Mouse (Mus musculus): ENCODE data around the gene Dlg4.

Gene Dlg4

DNA sequence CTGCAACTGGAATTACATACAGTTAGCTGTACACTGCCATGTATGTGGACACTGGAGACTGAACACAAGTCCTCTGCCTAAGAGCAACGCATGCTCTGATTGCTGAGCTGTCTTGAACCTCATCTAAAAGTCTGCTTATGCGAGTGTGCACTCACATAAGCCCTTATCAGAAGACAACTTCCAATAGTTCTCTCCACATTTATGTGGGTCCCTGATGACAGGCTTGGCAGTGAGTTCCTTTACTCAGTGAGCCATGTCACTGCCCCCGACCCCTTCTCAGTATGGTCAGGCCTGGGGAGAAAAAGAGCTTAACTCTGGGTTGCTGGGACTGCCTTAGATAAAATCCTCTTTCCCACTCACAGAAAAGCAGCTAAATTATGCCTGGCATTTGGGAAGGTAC is at the start of gene Dlg4:
Gene Dlg4 (plus strand): TSS at position 274 of the 400 bp plus-strand sequence.
- no peak for DNase-seq

DNA sequence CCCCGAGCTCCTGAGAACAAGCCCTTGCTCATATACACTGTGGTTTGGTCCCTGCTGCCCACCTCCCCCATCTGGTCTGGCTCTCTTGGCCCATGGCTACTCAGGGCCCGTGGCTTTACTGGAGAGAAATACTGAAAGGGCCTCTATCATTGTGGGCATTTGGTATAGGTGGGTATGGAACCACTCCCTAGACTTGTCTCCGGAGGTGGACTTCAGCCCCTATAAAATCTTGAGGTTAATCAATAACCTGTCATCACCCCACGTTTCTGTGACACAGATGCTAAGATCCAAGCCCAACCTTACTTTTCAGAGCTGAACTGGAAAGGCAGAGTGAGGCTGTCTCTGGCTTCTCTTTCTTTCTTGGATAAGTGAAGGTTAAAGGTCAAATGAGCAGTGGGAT is 47.9 kb upstream of the Dlg4 start:
- no peak for DNase-seq

DNA sequence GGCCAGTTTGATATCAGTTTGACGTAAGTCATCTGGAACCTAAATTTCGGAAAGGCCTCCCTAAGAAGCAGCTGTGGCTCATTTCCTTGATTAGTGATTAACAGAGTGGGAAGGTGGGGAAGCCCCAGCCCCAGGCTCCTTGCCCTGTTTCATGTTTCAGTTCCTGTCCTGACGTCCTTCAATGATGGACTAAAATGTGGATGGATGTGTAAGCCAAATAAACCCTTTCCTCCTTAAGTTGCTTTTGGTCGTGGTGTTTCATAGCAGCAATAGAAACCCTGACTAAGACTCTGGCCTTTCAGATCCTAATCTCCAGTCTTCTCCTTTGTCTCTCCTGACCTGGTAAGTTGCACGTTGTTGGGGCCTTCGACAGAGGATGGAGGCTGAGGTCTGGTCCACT is 46.5 kb upstream of the Dlg4 start:
- DNase-seq: no peak

DNA sequence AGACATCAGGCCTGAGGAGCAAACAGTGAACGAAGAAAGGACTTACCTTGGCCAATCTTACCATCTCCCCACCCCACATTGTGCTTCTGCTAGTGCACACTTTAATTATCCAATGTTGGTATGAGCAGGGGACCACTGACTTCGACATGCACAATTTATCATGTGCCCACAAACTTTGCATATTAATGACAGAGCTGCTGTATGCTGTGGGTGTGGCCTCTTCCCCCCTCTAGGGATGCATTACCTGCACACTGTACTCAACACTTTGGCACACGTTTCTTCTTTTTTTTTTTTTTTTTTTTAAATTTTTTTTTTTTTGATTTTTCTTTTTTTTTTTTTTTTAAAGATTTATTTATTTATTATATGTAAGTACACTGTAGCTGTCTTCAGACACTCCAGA is 46.0 kb upstream of the Dlg4 start:
- no peak for DNase-seq

DNA sequence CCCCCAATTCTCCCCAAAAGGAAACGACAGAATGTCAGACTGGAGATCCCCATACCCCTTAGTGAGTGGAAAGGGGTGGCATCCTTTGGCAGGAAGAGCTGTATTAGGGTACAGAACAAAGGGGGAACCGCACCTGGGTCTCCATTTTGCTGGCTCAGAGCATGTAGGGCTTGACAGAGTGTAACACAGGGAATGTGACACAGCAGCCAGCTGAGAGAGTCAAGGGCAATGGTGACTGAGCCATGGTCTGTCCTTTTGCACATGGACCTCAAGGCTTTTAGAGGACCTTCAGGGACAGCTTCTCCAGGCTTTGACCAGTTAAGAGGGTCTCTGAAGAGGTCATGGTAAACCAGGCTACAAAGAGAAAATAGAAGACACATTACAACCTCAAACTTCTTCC is 41.8 kb upstream of the Dlg4 start:
- DNase-seq: no peak

DNA sequence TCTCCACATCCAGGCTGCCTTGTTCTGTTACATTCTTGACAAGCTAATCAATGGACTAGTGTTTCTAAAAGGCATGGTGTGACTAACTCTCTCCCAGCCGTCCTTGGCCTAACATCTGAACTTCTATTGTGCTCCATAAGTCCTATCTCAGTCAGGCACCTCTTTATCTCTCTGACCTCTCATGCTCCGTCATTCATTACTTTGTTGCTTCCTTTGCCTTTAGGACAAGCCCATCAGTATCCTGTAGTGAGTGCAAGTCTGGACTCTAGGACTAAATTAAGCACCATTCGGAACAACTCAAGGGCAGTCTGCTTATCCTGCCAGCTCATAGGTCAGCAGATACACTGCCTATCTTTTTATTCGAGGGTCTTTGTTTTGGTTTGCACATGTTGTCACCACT is 40.5 kb upstream of the Dlg4 start:
- DNase-seq: no peak

DNA sequence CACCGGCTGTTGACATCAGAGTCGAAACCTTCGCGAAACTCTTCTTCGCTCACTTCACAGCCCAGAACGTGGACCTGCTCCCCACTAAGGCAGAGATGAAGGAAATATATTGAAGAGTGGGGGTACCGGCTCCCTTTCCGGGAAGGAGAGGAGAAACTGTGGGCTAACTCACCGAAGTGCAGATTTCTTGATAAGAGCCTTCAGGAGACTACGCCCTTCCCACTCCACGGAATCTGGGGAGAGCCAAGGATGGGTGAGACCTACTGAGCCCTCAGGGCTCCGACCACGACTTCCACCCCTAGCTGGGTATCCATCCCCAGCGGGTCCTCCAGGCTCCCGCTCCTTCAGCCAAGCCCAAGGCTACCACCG is 36.9 kb upstream of the Dlg4 start:
- DNase-seq: no peak

DNA sequence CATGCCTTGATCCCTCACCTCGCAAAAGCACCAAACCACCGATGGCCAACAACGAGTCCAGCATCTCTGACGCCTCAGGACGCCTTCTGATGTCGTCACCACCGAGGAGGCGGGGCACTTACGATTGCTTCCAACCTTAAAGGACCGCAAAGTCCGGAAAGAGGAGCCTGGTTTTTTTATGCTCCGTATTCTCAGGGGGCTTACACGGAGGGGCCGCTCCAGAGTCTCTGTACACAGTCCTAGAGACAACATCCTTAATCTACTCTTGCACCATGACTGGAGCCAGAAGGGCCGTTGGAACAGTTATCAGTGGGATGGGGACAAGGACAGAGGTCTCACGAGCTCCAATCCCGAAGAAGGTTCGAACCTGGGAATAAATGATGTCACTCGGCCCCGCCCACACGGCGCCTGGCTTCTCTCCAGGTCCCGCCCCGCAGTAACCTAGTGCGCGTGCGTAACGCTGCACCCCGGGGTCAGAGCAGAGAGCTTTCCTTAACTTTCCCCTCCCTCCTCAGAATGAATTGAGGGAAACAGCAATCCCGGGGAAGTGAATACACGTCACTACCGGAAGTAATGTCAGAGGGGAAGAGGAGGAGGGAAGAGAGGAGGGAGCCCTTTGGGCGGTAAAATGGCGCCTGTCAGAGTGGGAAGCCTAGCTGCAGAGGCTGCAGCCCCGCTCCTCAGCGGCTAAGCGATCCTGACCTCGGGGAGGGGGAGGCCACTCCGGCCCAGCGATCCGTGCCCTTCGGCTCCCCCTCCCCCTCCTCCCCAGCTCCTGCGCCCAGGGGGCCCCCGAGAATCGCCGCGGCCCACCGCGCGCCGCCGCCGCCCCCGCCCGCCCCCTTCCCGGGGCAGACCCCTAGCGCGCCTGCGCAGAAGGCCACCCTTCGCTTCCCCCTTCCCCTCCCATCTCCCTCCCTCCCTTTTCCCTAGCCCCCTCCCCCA is 36.3 kb upstream of the Dlg4 start:
- DNase-seq: peak; percentile 93 to 99

DNA sequence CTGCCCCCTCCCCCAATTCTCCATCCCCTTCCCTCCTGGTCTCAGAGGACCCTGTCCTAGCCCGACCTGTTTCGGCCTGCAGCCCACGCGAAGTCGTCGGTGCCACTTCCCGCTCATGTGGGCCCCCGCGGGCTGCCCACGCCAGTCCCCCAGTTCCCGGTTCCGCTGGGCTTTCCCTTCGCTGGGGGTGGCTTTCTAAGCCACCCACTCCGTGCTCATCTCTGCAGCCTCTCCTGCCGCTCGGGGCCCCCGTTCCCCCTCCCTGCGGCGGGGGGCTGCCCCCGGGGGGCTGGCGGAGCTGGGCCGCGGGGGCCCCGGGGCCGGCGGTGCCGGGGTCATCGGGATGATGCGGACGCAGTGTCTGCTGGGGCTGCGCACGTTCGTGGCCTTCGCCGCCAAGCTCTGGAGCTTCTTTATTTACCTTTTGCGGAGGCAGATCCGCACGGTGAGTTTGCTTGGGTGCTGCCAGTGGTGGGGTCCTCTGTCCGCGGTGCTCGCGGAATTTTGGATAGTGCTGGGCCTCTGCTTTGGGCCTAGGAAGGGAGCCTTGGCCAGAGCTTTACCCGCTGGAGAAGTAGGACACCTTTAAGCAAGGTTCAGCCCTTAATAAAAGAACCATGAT is 35.5 kb upstream of the Dlg4 start, which contains the start of gene Ctdnep1:
Gene Ctdnep1 (plus strand): TSS at position 16 of the 622 bp plus-strand sequence.
- DNase-seq: peak; percentile 27 to 42

DNA sequence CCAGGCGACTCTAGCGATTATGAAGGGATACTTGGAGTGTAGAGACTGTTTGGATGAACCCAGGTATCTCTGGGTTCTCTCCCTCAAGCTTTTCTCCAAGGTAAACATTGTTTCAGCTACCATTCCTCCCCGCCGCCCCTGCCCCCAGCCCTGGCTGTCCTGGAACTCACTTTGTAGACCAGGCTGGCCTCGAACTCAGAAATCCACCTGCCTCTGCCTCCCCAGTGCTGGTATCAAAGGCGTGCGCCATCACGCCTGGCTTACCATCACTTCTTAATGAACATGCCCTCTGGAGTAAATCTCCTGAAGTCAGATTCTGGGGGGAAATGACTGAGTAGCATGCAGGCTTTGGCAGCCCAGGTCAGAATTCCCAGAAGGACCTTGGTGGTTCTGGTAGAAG is 34.5 kb upstream of the Dlg4 start, which contains the start of gene Elp5:
Gene Elp5 (minus strand): TSS at position 293 of the 400 bp plus-strand sequence.
- DNase-seq: peak in 1 of 2 experiments; percentile 13

DNA sequence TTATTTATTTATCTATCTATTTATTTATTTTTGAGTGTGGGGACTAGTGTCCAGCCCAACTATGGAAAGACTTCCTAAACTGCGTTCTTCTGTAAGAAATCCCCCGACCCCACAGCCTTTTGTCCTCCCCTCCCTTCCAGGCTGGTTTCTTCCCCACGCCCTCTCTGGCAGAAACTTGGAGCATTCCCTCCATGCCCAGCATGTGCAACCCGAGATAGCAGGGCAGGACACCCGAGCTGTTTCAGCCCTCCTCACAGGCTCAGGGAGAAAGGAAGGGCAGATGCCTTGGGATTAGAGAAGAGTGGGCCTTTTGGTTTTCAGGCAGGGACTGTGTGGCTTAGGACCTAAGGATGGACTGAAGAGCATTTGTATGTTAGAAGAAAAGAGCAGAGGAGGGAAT is 33.9 kb upstream of the Dlg4 start:
- DNase-seq: peak in 1 of 2 experiments; percentile 1

DNA sequence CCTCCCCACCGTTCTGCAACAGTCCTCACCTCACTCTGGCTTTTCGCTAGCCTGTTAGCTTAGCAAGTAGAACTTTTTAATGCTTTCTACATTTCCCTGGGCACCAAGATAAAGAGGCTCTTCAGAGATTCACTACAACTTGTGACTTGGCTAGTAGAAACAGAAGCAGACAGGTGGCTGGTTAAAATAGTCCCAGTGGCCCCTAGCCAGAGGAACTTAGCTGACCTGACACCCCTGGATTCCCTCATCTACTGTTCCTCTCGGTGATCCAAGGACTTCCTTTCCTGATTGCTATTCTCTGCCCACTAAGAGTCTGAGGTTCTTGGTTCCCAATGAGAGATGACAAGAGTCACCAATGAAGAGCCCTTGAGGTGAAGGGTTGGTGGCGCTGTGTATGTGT is 33.4 kb upstream of the Dlg4 start:
- no peak for DNase-seq

DNA sequence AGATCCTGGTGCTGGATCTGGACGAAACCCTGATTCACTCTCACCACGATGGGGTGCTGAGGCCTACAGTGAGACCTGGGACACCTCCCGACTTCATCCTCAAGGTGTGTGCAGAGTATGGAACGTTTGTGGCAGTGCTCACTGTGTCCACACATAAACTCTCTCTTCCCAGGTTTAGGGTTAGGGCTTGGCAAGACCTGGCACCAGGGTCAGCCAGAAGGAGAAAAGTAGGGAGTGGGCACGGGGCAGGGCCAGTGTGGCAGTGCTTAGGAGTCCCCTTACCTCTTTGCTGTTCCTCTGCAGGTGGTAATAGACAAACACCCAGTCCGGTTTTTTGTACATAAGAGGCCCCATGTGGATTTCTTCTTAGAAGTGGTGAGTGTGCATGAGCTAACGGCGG is 32.3 kb upstream of the Dlg4 start:
- no peak for DNase-seq

DNA sequence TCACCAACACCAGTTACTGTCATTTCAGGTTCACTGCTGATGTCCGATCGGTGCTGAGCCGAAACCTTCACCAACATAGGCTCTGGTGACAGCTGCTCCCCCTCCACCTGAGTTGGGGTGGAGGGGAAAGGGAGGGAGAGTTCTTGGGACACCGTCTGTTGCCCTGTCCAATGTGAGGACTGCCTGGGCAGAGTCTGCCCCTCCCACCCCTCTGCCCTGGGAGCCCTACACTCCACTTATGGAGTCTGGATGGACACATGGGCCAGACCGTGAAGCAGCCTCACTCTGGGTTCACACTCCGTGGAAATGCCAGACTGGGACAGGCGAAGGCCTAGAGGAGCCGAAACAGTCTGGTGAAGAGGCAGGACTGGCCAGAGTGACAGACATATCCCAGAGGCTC is 26.8 kb upstream of the Dlg4 start:
- no peak for DNase-seq

DNA sequence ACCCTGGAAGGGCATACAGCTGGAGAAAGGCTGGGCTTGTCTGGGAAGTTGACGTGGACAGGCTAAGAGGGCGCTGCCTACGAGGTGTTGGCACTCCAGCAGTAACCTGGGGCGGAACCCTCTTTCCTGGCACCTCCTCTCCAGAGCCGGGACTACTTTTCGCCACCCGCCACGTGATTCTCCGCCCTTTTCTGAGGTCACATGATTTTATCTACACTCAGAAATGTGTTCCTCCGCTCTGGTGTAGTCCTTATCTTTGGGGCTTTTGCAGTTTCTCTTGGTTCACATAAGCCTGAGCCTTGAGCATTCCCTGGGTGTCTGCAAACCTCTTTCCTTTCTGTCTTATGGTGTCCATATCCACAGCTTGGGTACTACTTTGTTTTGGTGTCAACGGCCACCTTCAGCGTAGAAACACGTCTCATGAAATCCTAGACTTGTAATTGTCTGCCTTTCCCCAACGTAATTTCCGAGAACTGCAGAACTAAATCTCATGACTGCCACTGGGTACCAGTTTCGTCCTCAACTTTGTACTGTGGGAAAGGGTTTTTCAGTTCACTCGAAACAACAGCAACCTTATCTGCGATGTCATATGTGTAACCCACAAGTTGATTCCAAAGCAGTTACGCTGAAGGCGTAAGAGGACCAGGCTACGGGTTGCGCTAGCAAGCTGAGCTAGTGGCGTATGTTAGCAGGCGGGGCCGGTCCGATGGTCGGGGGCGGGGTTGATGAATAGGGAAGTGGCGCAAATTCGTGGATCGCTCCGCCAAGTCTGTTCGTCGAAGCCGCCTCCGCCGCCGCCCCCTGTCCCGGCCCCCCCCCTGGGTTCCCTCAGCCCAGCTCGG is 25.7 kb upstream of the Dlg4 start, which contains the start of gene Gabarap:
Gene Gabarap (plus strand): TSS at position 294 of the 842 bp plus-strand sequence.
- peak; percentile 95 for DNase-seq

DNA sequence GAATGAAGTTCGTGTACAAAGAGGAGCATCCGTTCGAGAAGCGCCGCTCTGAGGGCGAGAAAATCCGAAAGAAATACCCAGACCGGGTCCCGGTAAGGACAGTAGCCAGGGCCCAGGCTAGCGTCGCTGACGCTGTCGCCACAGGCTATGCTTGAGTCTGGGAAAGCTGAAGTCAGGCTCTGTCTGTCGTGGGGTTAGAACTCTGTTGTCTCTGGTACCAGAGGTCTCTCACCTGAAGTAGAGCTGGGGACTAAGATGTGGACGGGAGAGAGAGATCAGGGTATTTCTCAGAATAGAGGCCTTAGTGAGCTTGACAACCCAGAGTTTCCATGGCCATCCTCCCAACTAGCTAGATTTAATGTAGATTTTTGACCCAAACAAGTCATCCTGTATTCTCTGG is 25.0 kb upstream of the Dlg4 start:
- no peak for DNase-seq

DNA sequence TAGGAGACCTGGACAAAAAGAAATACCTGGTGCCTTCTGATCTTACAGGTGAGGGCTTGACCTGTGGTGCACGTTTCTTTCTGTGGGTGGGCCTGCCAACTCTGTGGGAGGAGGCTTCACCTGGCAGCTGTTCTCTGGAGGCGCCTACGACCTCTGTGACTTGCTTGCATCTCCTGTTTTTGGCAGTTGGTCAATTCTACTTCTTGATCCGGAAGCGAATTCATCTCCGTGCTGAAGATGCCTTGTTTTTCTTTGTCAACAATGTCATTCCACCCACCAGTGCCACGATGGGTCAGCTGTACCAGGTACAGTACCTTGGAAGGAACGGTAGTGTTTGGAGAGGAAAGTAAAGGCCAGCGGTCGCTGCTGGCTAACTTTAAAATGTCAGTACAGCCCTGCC is 24.3 kb upstream of the Dlg4 start:
- DNase-seq: peak in 1 of 2 experiments; percentile 26

DNA sequence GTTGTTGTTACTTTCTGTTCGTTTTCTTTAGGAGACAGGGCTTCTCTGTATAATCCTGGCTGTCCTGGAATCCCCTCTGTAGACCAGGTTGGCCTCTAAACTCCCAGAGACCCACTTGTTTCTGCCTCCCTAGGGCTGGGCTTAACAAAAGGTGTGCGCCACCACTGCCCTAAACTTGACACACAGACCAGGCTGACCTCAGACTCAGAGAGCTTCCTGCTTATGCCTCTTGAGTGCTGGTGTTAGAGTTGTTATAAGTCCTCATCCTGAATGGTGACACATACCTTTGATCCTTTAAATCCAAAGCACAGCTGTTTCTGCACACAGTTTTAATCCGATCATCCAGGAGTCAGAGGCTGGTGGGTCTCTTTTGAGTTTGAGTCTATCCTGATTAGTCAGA is 23.8 kb upstream of the Dlg4 start:
- DNase-seq: no peak

DNA sequence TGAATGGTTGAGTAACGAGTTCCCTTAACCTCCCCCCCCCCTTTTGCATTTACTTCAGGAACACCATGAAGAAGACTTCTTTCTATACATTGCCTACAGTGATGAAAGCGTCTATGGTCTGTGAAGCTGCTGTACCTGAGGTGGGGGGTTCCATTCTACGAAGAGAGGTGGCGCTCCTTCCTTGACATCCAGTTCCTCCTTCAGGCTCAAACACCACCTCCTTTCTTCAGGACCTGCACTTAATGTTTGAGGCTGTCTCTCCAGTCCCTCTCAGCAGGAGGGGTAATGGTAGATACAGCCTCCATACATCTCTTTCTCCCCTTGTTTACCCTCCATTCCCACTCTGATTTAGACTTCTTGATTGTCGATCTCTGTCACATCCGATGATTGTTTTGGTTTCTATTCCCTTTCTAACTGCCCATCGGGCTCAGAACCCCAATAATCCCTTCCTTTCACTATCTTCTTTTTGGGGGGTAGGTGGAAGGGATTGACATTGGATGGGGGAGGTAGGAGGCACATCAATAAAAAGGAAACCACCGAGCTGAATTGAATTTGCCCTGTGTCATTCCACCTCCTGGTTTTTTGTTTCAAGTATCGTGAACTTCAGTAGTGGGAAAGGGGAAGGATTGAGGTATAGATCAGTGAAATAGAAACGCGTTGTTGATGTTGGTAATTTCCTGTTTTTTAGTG is 22.2 kb upstream of the Dlg4 start:
- DNase-seq: no peak

DNA sequence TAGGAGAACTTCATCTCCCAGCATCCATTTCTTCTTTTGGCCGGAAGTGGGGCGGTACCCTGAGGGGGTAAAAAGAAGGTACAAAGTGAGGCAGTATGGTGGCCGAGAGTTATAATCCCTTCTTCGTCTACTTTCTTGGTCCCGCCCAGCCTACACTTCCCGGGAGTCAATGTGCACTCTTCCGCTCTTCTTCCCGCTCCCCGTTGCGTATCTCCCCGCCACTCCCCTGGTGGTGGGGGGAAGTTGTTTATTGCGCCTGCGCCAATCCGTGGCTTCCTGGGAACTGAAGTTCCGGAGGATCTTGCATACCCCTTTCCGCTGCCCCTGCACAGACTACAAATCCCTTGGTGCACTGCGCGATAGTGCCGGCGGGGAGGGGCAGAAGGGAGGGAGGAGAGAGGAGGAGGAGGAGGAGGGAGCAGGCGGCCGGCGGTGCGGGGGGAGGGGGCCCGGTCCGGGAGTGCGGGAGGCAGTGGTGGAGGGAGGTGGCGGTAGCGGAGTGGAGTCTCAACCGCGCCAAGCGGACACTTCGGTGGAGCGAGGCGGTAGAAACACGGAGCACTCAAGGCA is 21.3 kb upstream of the Dlg4 start, which contains the start of gene Phf23:
Gene Phf23 (plus strand): TSS at position 387 of the 570 bp plus-strand sequence.
- peak; percentile 94 to 99 for DNase-seq

DNA sequence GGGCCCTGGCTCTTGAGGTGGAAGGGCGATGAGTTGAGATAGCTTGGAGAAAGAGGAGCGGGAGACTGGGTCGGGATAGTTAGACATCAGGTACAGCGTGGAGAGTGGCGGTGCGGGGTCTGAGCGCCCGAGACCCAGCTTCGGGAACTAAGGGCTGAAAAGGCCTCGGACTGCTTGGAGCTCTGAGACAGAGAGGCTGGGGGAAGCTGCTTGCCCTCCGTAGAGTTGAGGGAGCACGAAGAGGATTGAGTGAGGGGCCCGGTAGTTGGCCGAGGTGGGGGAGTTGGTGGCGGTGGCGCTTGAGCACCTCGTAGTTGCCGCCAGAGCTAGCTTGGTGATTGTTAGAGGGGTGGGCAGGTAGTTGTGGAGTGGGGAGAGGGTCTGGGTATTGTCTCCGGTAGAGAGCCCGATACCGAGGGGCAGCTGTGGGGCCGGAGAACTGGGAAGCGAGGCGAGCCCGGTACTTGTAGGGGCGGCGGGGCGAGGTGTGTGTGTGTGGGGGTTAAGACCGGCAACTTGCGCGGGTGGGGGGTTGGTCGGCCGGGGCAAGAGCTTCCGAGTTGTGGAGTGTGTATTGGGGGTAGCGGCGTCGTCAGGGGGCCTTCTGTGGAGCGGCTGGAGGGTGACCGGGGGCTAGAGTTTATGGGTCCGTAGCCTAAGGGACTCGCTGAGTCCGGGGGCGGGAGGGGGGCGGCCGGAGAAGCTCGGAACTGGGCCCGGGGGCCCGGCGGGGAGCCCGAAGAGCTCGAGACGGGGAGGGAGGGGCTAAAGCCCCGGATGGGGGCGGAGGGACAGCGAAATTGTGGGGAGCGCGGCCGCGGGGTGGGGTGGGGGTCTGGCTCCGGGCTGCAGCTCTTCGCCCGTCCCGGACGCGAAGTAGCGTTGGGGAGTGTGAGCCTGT is 20.3 kb upstream of the Dlg4 start:
- DNase-seq: peak in 1 of 2 experiments; percentile 61

Data from cerebellum, adult 18-20 months (tissue).